Mouse (Mus musculus) cerebellum, adult 2 months (tissue): ENCODE results near the gene Bach2.
A peak's percentile ranks its signal among the peaks of the same experiment; 100 is the strongest.

ENCODE experiments used
- CTCF ChIP-seq: fragments of 200-500 bp; IDR thresholded peaks from 2 replicates; pipeline ENCODE4 v1.5.1; 2011; ENCODE audit warnings: low read depth, mild to moderate bottlenecking, control low read depth, low read length, moderate library complexity, borderline replicate concordance; ENCODE audit not compliant: insufficient read depth
- POLR2A ChIP-seq: fragments of 200-500 bp; IDR thresholded peaks from 2 replicates; pipeline ENCODE4 v1.6.1; 2011; ENCODE audit warnings: low read length, control low read depth, borderline replicate concordance; ENCODE audit not compliant: insufficient read depth

GRCm38 (mm10) chr4:32615034-32615881 lies 376.7 kb downstream of the Bach2 start, which contains the start of gene Casp8ap2:
- TF ChIP-seq POLR2A (peak; percentile 85), CTCF (no peak)
